Mouse (Mus musculus) frontal cortex, postnatal 10 days (tissue): ENCODE measurements around the gene Tldc2.

Source experiments
- DNase-seq, 2 experiments: peaks; one replicate each; pipeline ENCODE4 v3.0.0; 2022; ENCODE audit warnings: low spot score in 2 of 2, mixed read lengths in 1 of 2

Gene Tldc2

GRCm38 (mm10) chr2:157078059-157078792, 8.6 kb upstream of the Tldc2 start:
- DNase-seq = no peak

- DNase-seq = peak; percentile 79 to 88
Observed at GRCm38 (mm10) chr2:157078793-157079700, 7.8 kb upstream of the Tldc2 start, which contains the start of gene Soga1. Gene Soga1 (minus strand): TSS chr2:157079254.

GRCm38 (mm10) chr2:157079701-157080180, 7.1 kb upstream of the Tldc2 start:
- DNase-seq = no peak

- DNase-seq = no peak
Observed at GRCm38 (mm10) chr2:157081331-157081730, 5.5 kb upstream of the Tldc2 start.

- DNase-seq = no peak
Observed at GRCm38 (mm10) chr2:157081960-157082359, 4.9 kb upstream of the Tldc2 start.

GRCm38 (mm10) chr2:157084831-157085585, 1.8 kb upstream of the Tldc2 start:
- DNase-seq = no peak

- peak in 1 of 2 experiments; percentile 65 for DNase-seq
Observed at GRCm38 (mm10) chr2:157087536-157088317, 872 bp downstream of the Tldc2 start.

- no peak for DNase-seq
Observed at GRCm38 (mm10) chr2:157092024-157092423, 5.2 kb downstream of the Tldc2 start.

GRCm38 (mm10) chr2:157095005-157095755, 8.3 kb downstream of the Tldc2 start:
- peak in 1 of 2 experiments; percentile 73 for DNase-seq

- DNase-seq = no peak
Observed at GRCm38 (mm10) chr2:157099532-157100318, 12.9 kb downstream of the Tldc2 start.

- DNase-seq = no peak
Observed at GRCm38 (mm10) chr2:157100319-157100605, 13.4 kb downstream of the Tldc2 start.

GRCm38 (mm10) chr2:157101650-157102049, 14.8 kb downstream of the Tldc2 start:
- DNase-seq = no peak

GRCm38 (mm10) chr2:157102256-157102655, 15.4 kb downstream of the Tldc2 start:
- DNase-seq = no peak

GRCm38 (mm10) chr2:157104454-157104853, 17.6 kb downstream of the Tldc2 start:
- no peak for DNase-seq

GRCm38 (mm10) chr2:157108236-157108635, 21.4 kb downstream of the Tldc2 start:
- DNase-seq = no peak

GRCm38 (mm10) chr2:157116964-157117363, 30.1 kb downstream of the Tldc2 start:
- no peak for DNase-seq

GRCm38 (mm10) chr2:157118556-157118955, 31.7 kb downstream of the Tldc2 start:
- no peak for DNase-seq

- DNase-seq = no peak
Observed at GRCm38 (mm10) chr2:157119075-157119474, 32.2 kb downstream of the Tldc2 start.

GRCm38 (mm10) chr2:157121766-157122165, 34.9 kb downstream of the Tldc2 start:
- no peak for DNase-seq

- DNase-seq = no peak
Observed at GRCm38 (mm10) chr2:157125246-157125645, 38.4 kb downstream of the Tldc2 start.
